29 mouse cellular contexts compared by ENCODE assay signal in genomic region chr5:9149273-9149850, GRCm38 (mm10). TPM values are rescaled to one million over a fixed set of nuclear protein-coding genes. Genes with fewer than 3 reads are reported as not detected.
DNase-seq lines count a peak whose midpoint lies in the region; ATAC-seq lines count a peak whose summit lies in the region.
"Had no signal": no experiment of that assay in that cellular context is flagged by ENCODE, and none has a peak within 500 bp of the region (broad histone marks: within the 10 kb centered on the region; RNA-seq: fewer than 3 reads in every experiment).

No protein-coding gene starts in this region.

- WGBS in lung, embryonic 16.5 days: 69% methylated on average over 8 of the region's 8 CpGs
- WGBS in neural tube, embryonic 15.5 days: 94% methylated on average over 8 of the region's 8 CpGs

- H3K4me2 ChIP-seq in lung, embryonic 16.5 days (ENCODE audit: low read depth, low read length): no peak overlapping the region
- no peak overlapping the region for H3K4me2 ChIP-seq in neural tube, embryonic 15.5 days
- H3K4me2 ChIP-seq: embryonic facial prominence, embryonic 13.5 days; forebrain, embryonic 12.5 days; forebrain, embryonic 15.5 days; heart, embryonic 12.5 days; heart, embryonic 15.5 days; hindbrain, embryonic 13.5 days had no signal

- no peaks in the 10 kb centered on the region for H3K9me3 ChIP-seq in lung, embryonic 16.5 days (ENCODE audit: control insufficient read depth, low read length)
- H3K9me3 ChIP-seq in neural tube, embryonic 15.5 days (replicated peaks): no peaks in the 10 kb centered on the region
- H3K9me3 ChIP-seq: embryonic facial prominence, embryonic 10.5 days; embryonic facial prominence, embryonic 13.5 days; forebrain, embryonic 12.5 days; forebrain, embryonic 15.5 days; heart, embryonic 12.5 days; heart, embryonic 15.5 days; hindbrain, embryonic 10.5 days; hindbrain, embryonic 13.5 days had no signal

- H3K4me3 ChIP-seq in lung, embryonic 16.5 days (ENCODE audit: low read length): no peak overlapping the region
- H3K4me3 ChIP-seq in neural tube, embryonic 15.5 days (replicated peaks): no peak overlapping the region
- H3K4me3 ChIP-seq: embryonic facial prominence, embryonic 10.5 days; embryonic facial prominence, embryonic 13.5 days; erythroblast, embryonic 14.5 days; forebrain, embryonic 12.5 days; forebrain, embryonic 15.5 days; gastrocnemius, adult 2 months; heart, embryonic 12.5 days; heart, embryonic 15.5 days; hindbrain, embryonic 10.5 days; hindbrain, embryonic 13.5 days had no signal

- no peak overlapping the region for H3K27ac ChIP-seq in lung, embryonic 16.5 days (ENCODE audit: low read length)
- no peak overlapping the region for H3K27ac ChIP-seq in neural tube, embryonic 15.5 days (replicated peaks)
- H3K27ac ChIP-seq: embryonic facial prominence, embryonic 10.5 days; embryonic facial prominence, embryonic 13.5 days; forebrain, embryonic 12.5 days; forebrain, embryonic 15.5 days; gastrocnemius, adult 2 months; heart, embryonic 15.5 days; hindbrain, embryonic 10.5 days; hindbrain, embryonic 13.5 days had no signal

- peak; percentile 34; the same call in 1 of the 2 replicates for ATAC-seq in lung, embryonic 16.5 days (ENCODE audit: low read depth)
- ATAC-seq in megakaryocyte progenitor cell, adult 5-6 weeks (replicated peaks; ENCODE audit: poor library complexity): peak; percentile 57
- no peak for ATAC-seq in neural tube, embryonic 15.5 days (ENCODE audit: low FRiP score)
- ATAC-seq: CD4-positive, CD25-positive, alpha-beta regulatory T cell, adult 4 months; forebrain, embryonic 15.5 days; hindbrain, embryonic 16.5 days had no signal

- H3K36me3 ChIP-seq in lung, embryonic 16.5 days (ENCODE audit: control insufficient read depth, insufficient read depth, low read length): peaks cover 11% of the 10 kb centered on the region
- peaks cover 36% of the 10 kb centered on the region for H3K36me3 ChIP-seq in neural tube, embryonic 15.5 days

- no peak overlapping the region for H3K9ac ChIP-seq in lung, embryonic 16.5 days (ENCODE audit: low read length)
- no peak overlapping the region for H3K9ac ChIP-seq in neural tube, embryonic 15.5 days (replicated peaks)
- H3K9ac ChIP-seq: embryonic facial prominence, embryonic 13.5 days; forebrain, embryonic 12.5 days; forebrain, embryonic 15.5 days; heart, embryonic 12.5 days; heart, embryonic 15.5 days; hindbrain, embryonic 13.5 days had no signal

- no peaks in the 10 kb centered on the region for H3K27me3 ChIP-seq in lung, embryonic 16.5 days (ENCODE audit: control insufficient read depth, insufficient read depth, low read depth, low read length)
- H3K27me3 ChIP-seq in neural tube, embryonic 15.5 days (replicated peaks): no peaks in the 10 kb centered on the region
- H3K27me3 ChIP-seq: embryonic facial prominence, embryonic 13.5 days; forebrain, embryonic 12.5 days; forebrain, embryonic 15.5 days; heart, embryonic 12.5 days; heart, embryonic 15.5 days; hindbrain, embryonic 13.5 days had no signal

- DNase-seq in lung, postnatal 4 days: no peak
- DNase-seq in lung, postnatal 36 days: peak; percentile 52
- DNase-seq in lung, postnatal 10 days: no peak
- DNase-seq: adrenal gland, adult 2 months; adrenal gland, postnatal 14 days; cerebellum, adult 11-12 months; cerebellum, adult 8-10 months; cerebellum, postnatal 10 days; cerebellum, postnatal 36 days; embryo, embryonic 11 days; gastrocnemius, adult 2 months; gastrocnemius, postnatal 14 days; heart, adult 18-20 months; heart, postnatal 10 days; heart, postnatal 36 days had no signal

- H3K4me1 ChIP-seq in lung, embryonic 16.5 days (replicated peaks; ENCODE audit: control insufficient read depth, insufficient read depth, low read length): no peaks in the 10 kb centered on the region
- H3K4me1 ChIP-seq in neural tube, embryonic 15.5 days: no peaks in the 10 kb centered on the region
- H3K4me1 ChIP-seq: embryonic facial prominence, embryonic 10.5 days; embryonic facial prominence, embryonic 13.5 days; forebrain, embryonic 12.5 days; forebrain, embryonic 15.5 days; heart, embryonic 12.5 days; heart, embryonic 15.5 days; hindbrain, embryonic 10.5 days; hindbrain, embryonic 13.5 days had no signal

RNA-seq across cellular contexts. Expression of gene Dmtf1, which starts 12.2 kb away (rescaled TPM):
- 44.9 and 48.9 TPM in 2 replicates for polyA plus RNA-seq in lung, embryonic 16.5 days (2015; fragmentation: Nextera tagmentation; extraction: Ambion mirVana)
- total RNA-seq in megakaryocyte progenitor cell, adult 5-6 weeks (2015): 32.9 and 36.9 TPM in 2 replicates
- total RNA-seq in megakaryocyte progenitor cell, adult 5-6 weeks (2017): 32.8 and 41.9 TPM in 2 replicates
- 49.7 and 52.7 TPM in 2 replicates for polyA plus RNA-seq in neural tube, embryonic 15.5 days (2015; fragmentation: Nextera tagmentation; extraction: Ambion mirVana)

RNA-seq across cellular contexts. Expression of gene Tmem243, which starts 48.9 kb away (rescaled TPM):
- 23.8 and 45.6 TPM in 2 replicates for polyA plus RNA-seq in lung, embryonic 16.5 days (2015; fragmentation: Nextera tagmentation; extraction: Ambion mirVana)
- total RNA-seq in megakaryocyte progenitor cell, adult 5-6 weeks (2015): 30.1 and 30.4 TPM in 2 replicates
- total RNA-seq in megakaryocyte progenitor cell, adult 5-6 weeks (2017): 18.3 and 19.9 TPM in 2 replicates
- 11.5 and 12.7 TPM in 2 replicates for polyA plus RNA-seq in neural tube, embryonic 15.5 days (2015; fragmentation: Nextera tagmentation; extraction: Ambion mirVana)
